Mouse (Mus musculus) inflammation-experienced regulatory T-cells, adult 16 weeks (primary cell): ENCODE measurements around the gene Gjc2. TPM values are rescaled to one million over a fixed set of nuclear protein-coding genes. Genes with fewer than 3 reads are reported as not detected.

ENCODE experiments used
- polyA plus RNA-seq: library from polyadenylated mRNA; unstranded; fragments of 100-300 nt; shearing (Covaris generic); gene quantifications from one replicate; pipeline ENCODE4 v1.2.1, GENCODE M21; 2017

Gjc2 gene
- not detected for polyA plus RNA-seq

DNA sequence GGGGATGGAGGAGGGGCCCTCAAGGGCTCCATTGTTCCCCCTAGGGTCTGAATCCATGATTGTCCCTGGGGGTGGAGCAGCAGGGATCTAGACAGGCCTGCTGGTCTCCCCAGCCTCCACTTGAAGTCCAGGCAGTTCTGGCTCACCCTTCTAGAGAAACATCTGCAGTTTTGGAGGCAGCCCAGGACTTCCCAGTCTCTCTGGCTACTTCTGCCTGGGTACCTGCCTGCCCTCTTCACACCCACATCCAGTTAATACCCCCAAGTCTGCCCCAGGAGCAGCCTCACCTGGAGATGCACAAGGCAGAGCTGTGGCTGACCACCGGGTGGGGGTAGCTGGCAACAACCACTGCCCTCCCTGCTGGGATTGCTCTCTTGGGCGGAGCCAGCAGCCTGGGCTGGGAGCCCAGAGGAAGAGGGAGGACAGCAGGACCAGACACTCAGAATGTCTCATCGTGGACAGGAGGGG, at the start of gene Gjc2:
TSS of gene Gjc2 (minus strand) at position 350 of the 468 bp plus-strand sequence.

DNA sequence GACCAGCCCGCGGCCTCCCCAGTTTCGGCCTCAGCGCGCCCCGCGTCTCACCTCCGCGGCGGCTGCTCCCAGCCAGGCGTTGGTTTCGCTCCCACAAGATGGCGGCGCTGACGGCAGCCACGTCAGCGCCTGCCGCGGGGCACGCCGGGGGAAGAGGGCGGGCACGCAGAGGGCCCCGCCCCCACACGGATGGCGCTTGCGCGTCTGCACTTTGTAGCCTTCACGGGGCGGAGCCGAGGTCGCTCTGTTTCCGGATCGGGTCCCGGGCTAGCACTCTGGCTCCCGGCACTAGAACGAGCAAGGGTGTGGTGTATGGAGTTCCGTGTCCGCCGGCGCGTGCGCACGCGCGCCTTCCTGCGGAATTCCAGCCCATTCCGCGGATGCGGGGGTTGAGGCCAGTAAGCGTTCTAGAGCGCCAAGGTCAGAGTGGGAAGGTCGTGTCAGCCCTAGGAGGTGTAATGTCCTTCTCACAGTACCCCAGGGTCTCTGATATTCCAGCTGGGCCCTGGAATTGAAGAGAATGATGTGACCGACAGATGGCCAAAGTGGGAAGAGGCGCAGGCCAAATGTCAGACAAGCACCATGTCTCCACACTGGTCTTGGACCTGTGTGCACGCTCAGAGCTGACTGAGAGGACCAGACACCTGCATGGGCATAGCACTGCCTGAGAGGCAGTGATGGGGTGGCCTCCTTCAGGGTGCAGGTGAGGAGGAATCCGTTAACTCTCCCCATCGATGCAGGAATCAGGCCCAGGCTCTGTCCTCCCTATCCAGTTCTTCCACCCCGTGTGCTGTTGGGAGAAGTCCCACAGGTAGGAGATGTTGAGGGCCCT, 45.3 kb upstream of the Gjc2 start, which contains the start of gene Arf1:
TSS of gene Arf1 (minus strand) at position 149 of the 832 bp plus-strand sequence.

DNA sequence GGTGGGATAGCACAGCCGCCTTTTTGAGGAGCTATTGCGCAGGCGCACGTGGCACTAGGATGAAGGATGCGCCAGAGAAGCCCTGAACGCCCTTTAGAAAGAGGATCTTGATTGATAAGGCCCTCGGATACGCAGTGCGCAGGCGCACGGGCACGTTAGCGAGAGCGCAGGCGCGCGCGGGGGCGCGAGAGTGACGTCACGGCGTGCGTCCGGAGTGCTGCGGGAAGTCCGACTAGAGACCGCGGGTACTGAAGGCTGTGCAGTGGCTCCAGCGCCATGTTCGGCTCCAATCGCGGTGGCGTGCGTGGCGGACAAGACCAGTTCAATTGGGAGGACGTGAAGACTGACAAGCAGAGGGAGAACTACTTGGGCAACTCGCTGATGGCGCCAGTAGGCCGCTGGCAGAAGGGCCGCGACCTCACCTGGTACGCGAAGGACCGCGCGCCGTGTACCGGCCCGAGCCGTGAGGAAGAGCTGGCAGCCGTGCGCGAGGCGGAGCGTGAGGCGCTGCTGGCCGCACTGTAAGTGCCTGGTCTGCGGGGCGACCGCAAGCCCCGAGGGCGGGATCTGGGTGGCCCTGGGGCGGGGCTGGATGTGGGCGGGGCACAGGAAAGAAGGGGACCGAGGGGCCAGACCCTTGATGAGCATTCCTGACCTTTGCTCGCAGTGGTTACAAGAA, 25.3 kb upstream of the Gjc2 start, which contains the start of gene 2310033P09Rik:
TSS of gene 2310033P09Rik (plus strand) at position 169 of the 679 bp plus-strand sequence.

DNA sequence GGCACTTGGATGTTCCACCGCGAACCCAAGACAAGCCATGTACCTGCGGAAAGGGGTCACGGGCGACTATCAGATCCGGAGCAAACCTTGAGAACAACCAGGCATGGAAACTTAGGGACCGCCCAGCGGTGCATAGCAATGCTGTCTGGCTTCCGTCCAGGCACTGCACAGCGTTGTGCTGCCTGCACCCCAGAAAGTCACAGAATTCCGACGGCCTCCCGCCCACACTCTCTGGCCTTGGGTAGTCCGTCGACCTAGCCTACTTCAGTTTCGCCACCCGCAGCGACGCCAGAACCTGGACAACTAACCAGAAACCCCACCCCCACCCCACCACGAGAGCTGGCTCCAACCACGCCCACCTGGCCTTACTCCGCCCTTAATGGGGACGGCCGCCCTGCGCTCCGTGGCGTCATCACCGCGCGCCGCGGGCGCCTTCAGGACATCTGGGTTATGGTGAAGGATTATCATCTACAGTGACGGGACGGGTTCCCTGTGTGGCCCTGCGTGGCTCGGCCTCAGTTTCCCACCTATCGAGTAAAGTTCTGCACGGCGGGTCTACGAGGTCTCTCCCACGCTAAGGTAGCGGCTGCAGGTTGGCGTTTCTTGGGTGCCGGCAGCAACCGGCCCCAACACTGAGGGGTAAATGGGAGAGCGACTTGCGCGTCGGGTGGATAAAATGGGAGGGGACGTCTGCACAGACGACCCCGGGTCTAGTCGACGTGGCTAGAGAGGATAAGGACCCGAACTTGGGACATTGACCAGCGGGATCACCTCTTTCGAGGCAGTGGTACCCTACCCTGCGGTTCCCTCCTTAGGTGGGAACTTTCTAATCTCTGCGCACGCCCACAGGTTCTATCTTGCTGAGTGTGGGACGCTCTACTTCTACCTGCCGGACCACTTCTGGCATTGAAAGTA, 19.3 kb upstream of the Gjc2 start, which contains the start of gene Mrpl55:
TSS of gene Mrpl55 (plus strand) at position 406 of the 915 bp plus-strand sequence.

DNA sequence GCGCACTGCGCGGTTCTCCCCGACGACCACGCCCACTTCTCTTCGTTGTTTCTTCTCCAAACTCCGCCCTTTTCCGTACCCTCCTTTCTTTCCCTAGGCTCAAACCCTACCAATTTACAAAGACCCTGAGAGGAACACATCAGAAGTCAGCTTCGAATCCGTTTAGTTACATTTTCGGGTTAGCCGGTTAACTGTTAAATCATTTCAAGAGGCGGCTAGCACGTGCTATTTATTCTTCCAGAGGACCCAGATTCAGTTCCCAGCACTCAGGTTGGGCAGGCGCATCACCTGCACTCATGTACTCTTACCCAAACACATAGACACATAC, 9.0 kb upstream of the Gjc2 start, which contains the start of gene Guk1:
TSS of gene Guk1 (minus strand) at position 154 of the 328 bp plus-strand sequence.

DNA sequence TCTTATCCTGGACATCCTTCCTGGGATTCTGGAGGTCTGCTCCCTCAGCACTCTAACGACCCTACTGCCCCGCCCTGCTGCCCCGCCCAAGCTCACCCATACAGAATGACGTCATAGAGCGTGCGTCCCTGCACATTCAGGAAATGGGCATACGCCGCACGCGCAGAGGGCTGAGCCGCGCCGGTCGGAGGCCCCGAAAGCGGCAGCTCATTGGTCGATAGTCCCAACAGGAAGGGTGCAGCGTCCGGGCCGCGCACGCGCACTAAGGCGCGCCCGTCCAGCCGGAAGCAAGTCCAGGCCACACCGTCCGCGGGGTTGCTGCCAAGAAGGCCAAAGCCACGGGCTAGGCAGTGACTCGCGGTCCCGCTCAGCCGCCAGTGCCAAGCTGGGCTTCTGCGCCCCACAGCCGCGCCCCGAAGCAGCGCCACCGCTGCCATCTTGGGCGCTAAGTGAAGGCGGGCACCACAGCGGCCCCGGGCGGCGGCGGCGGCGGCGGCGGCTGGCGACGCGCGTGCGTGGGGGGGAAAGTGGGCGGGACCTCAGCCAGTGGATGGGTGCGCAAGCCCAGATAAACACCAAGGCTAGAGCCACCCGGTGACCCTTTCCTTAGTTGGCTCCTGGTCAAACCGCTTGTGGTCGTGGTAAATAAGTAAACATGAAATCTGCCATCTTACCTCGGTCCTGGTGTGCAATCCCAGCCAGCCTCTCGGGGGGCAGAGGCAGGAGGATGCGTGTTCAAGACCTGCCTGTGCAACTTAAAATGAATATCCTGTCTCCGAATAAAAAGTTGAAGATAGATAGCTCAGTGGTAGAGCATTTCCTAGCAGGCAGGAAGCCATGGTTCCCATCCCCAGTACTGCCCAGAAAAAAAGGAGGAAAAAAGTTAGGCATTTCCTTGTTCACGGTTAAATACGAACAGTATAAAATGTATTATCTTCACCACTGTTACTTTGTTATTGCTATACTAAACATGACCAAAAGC, 19.5 kb downstream of the Gjc2 start, which contains the start of gene Iba57:
TSS of gene Iba57 (minus strand) at position 485 of the 982 bp plus-strand sequence.

DNA sequence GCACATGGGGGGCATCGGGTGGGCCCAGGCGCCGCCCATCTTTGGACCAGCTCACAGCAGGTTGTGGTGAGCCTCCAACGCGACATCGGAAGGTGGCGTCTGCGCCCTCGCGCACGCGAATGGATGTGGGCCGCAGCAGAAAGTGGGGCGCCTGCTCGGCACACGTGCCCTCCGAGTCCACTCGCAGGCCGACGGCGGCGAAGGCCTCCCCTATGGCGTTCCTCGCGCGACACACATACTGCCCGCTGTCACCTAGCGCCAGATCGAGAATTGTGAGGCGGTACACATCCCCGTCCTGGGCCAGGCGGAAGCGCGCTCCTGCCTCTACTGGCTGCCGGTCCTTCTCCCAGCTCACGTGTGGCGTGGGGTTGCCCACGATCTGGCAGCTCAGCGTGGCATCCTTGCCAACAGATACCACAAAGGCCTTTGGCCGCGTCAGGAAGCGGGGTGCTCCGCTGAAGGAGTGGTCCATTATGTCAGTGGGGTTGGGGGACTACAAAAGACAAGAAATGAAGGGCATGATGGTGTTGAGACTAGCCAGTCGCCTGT, 47.0 kb downstream of the Gjc2 start, which contains the start of gene Obscn:
TSS of gene Obscn (minus strand) at position 499 of the 549 bp plus-strand sequence.

Other genes starting within 250 kb of the Gjc2 start
- 12.3 TPM for gene Rnf187, start 244.3 kb downstream of the Gjc2 start, polyA plus RNA-seq
- 17.8 TPM for gene Hist3h2ba, start 234.3 kb downstream of the Gjc2 start, polyA plus RNA-seq
- gene Hist3h2a, start 228.5 kb downstream of the Gjc2 start, polyA plus RNA-seq, result 23.3 TPM
- 0.11 TPM for gene Trim17, start 228.5 kb downstream of the Gjc2 start, polyA plus RNA-seq
- 45.5 TPM for gene Trim11, start 205.1 kb downstream of the Gjc2 start, polyA plus RNA-seq
- not detected for gene Obscn, start 46.8 kb downstream of the Gjc2 start, polyA plus RNA-seq
- 2.2 TPM for gene Iba57, start 19.5 kb downstream of the Gjc2 start, polyA plus RNA-seq
- 88.8 TPM for gene Guk1, start 9.0 kb upstream of the Gjc2 start, polyA plus RNA-seq
- 48.5 TPM for gene Mrpl55, start 19.3 kb upstream of the Gjc2 start, polyA plus RNA-seq
- gene 2310033P09Rik, start 25.1 kb upstream of the Gjc2 start, polyA plus RNA-seq, result 40.1 TPM
- gene Arf1, start 45.1 kb upstream of the Gjc2 start, polyA plus RNA-seq, result 545 TPM
- gene Wnt3a, start 107.5 kb upstream of the Gjc2 start, polyA plus RNA-seq, result not detected
- not detected for gene Wnt9a, start 123.7 kb upstream of the Gjc2 start, polyA plus RNA-seq
- not detected for gene Prss38, start 192.4 kb upstream of the Gjc2 start, polyA plus RNA-seq